Mouse (Mus musculus) embryonic fibroblast, embryonic 13.5 days (primary cell): ENCODE data around the gene Zdhhc13. TPM values are rescaled to one million over a fixed set of nuclear protein-coding genes. Genes with fewer than 3 reads are reported as not detected.

Experiments used
- H3K27ac ChIP-seq: 2 replicates; pipeline ENCODE4 v1.5.1; 2012; ENCODE audit warnings: low read length, control low read depth, inconsistent platforms; ENCODE audit not compliant: insufficient read depth
- H3K4me1 ChIP-seq: 2 replicates; pipeline ENCODE4 v1.6.1; 2011; ENCODE audit warnings: low read length; ENCODE audit not compliant: control insufficient read depth, insufficient read depth
- H3K4me3 ChIP-seq: 2 replicates; pipeline ENCODE4 v1.5.1; 2011; ENCODE audit warnings: mild to moderate bottlenecking, control low read depth, low read length; ENCODE audit not compliant: insufficient read depth
- CTCF ChIP-seq: IDR thresholded peaks from 2 replicates; pipeline ENCODE4 v1.5.1; 2011; ENCODE audit warnings: mild to moderate bottlenecking, control low read depth, low read length, moderate library complexity, borderline replicate concordance; ENCODE audit not compliant: insufficient read depth
- POLR2A ChIP-seq: IDR thresholded peaks from 2 replicates; pipeline ENCODE4 v1.6.1; 2011; ENCODE audit warnings: low read depth, mild to moderate bottlenecking, control low read depth, low read length, moderate library complexity
- polyA plus RNA-seq: library from polyadenylated mRNA; stranded (reverse); fragments of >200 nt; gene quantifications from 2 replicates; pipeline ENCODE4 v1.2.4, GENCODE M21; 2011; ENCODE audit warnings: low read depth; ENCODE audit not compliant: missing spikeins, insufficient read length

Zdhhc13 gene
- polyA plus RNA-seq, 1 experiment, result 28.1 TPM

- Histone ChIP-seq H3K4me3 (no peak overlapping the region), H3K27ac (no peak overlapping the region), H3K4me1 (no peaks in the 10 kb centered on the region)
- TF ChIP-seq POLR2A (no peak), CTCF (no peak)
Measured at GRCm38 (mm10) chr7:48762289-48762688, 26.5 kb upstream of the Zdhhc13 start.

GRCm38 (mm10) chr7:48762721-48763120 lies 26.1 kb upstream of the Zdhhc13 start:
- H3K4me1 ChIP-seq, result no peaks in the 10 kb centered on the region
- no peak overlapping the region for H3K4me3 ChIP-seq
- TF ChIP-seq CTCF, result no peak
- TF ChIP-seq POLR2A, result no peak
- H3K27ac ChIP-seq, result no peak overlapping the region

GRCm38 (mm10) chr7:48765959-48766358 lies 22.8 kb upstream of the Zdhhc13 start:
- Histone ChIP-seq H3K4me3 (no peak overlapping the region), H3K4me1 (no peaks in the 10 kb centered on the region), H3K27ac (no peak overlapping the region)
- TF ChIP-seq CTCF (no peak), POLR2A (no peak)

DNA sequence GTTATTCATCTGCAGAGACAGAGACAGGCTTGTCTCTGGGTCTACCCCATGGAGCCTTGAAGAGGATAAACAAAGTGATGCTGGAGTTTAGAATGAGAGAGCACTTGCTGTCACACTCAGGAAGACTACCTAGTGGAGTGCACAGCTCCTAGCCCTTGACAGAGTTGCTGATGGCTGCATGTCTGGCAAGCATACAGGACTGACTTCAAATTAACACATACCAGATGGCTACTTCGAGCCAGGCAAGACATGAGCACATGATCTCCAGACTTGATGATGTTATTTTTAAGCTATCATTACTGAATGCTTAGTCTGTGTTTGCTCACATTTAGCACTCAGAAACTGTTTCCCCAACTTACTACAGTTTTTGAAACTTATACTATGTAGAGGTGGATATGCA lies 19.1 kb upstream of the Zdhhc13 start:
- TF ChIP-seq POLR2A, result no peak
- TF ChIP-seq CTCF, result no peak
- Histone ChIP-seq H3K4me3 (no peak overlapping the region), H3K27ac (no peak overlapping the region), H3K4me1 (no peaks in the 10 kb centered on the region)

- TF ChIP-seq POLR2A, result no peak
- TF ChIP-seq CTCF, result no peak
Measured at GRCm38 (mm10) chr7:48772060-48772734, 16.6 kb upstream of the Zdhhc13 start.

GRCm38 (mm10) chr7:48773333-48773732 lies 15.5 kb upstream of the Zdhhc13 start:
- H3K4me3 ChIP-seq, result no peak overlapping the region
- TF ChIP-seq POLR2A (no peak), CTCF (no peak)
- no peak overlapping the region for H3K27ac ChIP-seq
- no peaks in the 10 kb centered on the region for H3K4me1 ChIP-seq

More at GRCm38 (mm10) chr7:48772060-48772734, 16.6 kb upstream of the Zdhhc13 start:
- no peak overlapping the region for H3K4me3 ChIP-seq
- no peak overlapping the region for H3K27ac ChIP-seq
- no peaks in the 10 kb centered on the region for H3K4me1 ChIP-seq

- no peaks in the 10 kb centered on the region for H3K4me1 ChIP-seq
- H3K27ac ChIP-seq, result no peak overlapping the region
- TF ChIP-seq CTCF, result no peak
- no peak overlapping the region for H3K4me3 ChIP-seq
Measured at GRCm38 (mm10) chr7:48774633-48775032, 14.2 kb upstream of the Zdhhc13 start.

GRCm38 (mm10) chr7:48775436-48775835 lies 13.4 kb upstream of the Zdhhc13 start:
- TF ChIP-seq POLR2A (no peak), CTCF (no peak)
- no peaks in the 10 kb centered on the region for H3K4me1 ChIP-seq
- no peak overlapping the region for H3K27ac ChIP-seq
- H3K4me3 ChIP-seq, result no peak overlapping the region

DNA sequence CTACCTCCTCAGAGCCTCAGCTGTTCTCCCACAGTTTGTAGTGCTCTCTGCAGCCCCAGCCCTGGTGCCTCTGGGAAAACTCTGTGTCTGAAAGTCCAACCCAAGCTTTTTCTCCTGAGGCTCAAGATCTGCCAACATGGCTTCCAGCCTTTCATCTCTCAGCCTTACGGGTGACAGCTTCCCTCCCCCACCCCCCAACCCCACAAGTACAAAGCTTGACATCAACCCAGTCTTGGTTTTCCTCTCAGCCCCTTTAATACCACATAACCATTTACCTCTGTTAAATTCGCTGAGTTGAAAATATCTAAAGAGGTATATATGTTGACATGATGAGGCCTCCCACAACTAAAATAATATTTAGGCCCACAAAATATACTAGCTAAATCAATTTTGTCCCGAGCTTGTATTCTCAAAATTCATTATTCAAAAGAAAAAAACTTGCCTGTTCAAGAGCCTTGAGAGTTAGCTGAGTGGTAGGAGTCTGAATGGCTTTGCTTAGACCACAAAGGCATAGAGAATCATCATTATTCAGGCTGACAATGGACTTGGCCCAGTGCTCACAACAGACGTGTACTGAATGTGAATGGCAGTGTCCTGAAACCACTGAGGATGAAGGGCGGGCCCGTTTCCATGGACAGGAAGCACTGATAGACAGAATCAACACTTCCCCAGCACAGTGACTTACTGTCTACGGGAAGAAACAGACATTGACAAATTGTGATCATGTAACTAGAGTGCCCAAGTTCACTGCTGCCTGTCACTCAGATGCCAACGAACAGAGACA lies 10.9 kb upstream of the Zdhhc13 start:
- H3K27ac ChIP-seq, result no peak overlapping the region
- H3K4me1 ChIP-seq, result no peaks in the 10 kb centered on the region
- no peak overlapping the region for H3K4me3 ChIP-seq
- TF ChIP-seq CTCF (no peak), POLR2A (no peak)

DNA sequence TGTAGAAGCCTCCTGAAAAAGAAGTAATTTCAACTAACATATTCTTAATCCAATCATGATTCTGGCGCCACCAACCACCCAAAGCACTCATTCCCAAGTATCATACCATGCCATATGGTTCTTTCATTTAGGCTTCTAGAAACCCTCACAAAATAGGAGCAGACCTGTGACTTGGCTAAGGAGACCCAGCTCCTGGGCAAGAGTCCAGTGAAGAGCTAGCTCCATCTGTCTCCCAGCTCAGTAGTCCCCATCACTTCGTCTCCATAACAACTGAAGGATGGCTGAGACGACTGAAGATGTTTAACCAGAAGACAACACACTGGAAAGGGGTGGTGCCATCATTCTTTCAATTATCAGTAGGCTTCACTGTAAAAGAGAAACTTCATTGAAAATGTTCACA lies 9.7 kb upstream of the Zdhhc13 start:
- Histone ChIP-seq H3K4me3 (no peak overlapping the region), H3K27ac (no peak overlapping the region), H3K4me1 (no peaks in the 10 kb centered on the region)
- TF ChIP-seq CTCF, result no peak
- no peak for TF ChIP-seq POLR2A
